Mouse (Mus musculus): ENCODE data around the gene Ptprcap.

DNA sequence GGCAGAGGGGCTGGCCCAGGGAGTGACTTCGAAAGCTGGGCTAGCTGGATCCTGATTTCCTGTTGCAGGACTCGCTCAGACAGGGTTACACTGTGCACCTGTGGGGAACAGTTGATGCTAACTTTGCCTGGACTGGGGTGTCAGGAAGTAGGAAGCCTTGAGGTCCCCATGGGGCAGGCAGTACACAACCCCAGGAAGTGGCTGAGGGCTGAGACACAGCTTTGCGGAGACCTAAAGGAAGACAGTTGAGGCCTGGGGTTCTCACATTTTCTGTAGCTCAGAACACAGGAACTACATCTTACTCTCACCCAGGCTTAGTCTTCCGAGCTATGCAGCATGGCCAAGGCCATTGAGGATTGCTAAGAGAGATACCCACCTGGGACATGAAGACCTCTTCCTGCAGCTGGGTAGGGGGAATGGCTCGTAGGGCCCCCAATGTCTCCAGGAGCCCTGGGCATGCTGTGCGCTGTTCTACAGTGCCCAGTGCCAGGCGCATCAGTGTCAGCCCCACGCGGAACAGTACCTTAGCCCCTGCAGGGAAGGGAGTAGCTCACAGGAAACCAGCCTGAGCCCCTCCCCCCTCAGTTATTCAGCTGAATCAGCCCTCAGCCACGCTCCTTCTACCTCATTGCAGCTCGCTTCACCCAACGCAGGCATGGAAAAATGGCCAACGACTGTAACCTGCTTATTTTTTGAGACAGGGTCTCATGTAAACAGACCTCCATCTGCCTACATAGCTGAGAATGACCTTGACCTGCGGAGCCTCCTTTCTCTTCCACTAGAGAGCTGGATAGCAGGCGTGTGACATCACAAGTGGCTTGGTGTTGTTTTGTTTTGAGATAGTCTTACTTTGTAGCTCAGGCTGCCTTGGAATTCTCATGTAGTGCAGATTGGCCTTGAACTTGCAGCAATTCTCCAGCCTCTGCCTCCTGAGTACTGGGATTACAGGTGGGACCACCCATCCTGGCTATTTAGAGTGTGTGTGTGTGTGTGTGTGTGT, 31.9 kb downstream of the Ptprcap start:
- no peak for TF ChIP-seq GATA1 (IDR thresholded peaks at IDR 0.05; ENCODE audit: low read length)
- no peak for TF ChIP-seq TAL1 (IDR thresholded peaks at IDR 0.05; ENCODE audit: low read length)

Data from erythroblast, embryonic 14.5 days (primary cell).